In the genomic region with DNA sequence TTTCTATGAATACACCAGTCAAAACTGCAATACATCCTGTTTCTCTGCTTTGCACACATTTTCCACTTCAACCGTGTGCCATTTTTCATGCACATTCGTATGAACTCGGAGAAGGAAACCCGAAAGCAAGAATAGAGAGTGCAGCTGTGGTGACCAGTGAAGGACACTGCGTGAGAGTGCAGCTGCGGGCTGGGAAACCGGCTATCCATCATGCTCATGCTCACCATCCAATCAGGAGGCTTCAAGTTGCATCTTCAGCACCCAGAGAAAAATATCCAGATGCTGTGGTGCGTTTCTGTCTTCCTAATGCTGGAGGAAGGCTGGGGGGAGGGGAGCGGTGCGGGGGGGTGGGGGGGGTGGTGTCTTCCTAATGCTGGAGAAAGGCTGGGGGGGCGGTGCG, we compare ENCODE assay signal across 16 mouse cellular contexts. TPM values are rescaled to one million over a fixed set of nuclear protein-coding genes. Genes with fewer than 3 reads are reported as not detected.
DNase-seq lines count a peak whose midpoint lies in the region; ATAC-seq and TF ChIP-seq lines count a peak whose summit lies in the region.
"Had no signal": no experiment of that assay in that cellular context is flagged by ENCODE, and none has a peak within 500 bp of the region (broad histone marks: within the 10 kb centered on the region; RNA-seq: fewer than 3 reads in every experiment).

No protein-coding gene starts in this region.

- no peak for TF ChIP-seq CTCF in left cerebral cortex, adult 2 months (IDR thresholded peaks at IDR 0.05)

- H3K36me3 ChIP-seq in heart, embryonic 13.5 days: no peaks in the 10 kb centered on the region
- H3K36me3 ChIP-seq in forebrain, embryonic 12.5 days (replicated peaks): no peaks in the 10 kb centered on the region
- no peaks in the 10 kb centered on the region for H3K36me3 ChIP-seq in limb, embryonic 11.5 days (ENCODE audit: control insufficient read depth, insufficient read depth, low read length)
- no peaks in the 10 kb centered on the region for H3K36me3 ChIP-seq in neural tube, embryonic 12.5 days

- H3K4me2 ChIP-seq in heart, embryonic 13.5 days: peak overlapping the region; percentile 56; the same call in 1 of the 2 replicates
- peak overlapping the region; percentile 52 for H3K4me2 ChIP-seq in forebrain, embryonic 12.5 days
- no peak overlapping the region for H3K4me2 ChIP-seq in limb, embryonic 11.5 days (ENCODE audit: low read depth, severe bottlenecking)
- H3K4me2 ChIP-seq in neural tube, embryonic 12.5 days (replicated peaks): peak overlapping the region; percentile 57
- H3K4me2 ChIP-seq: liver, embryonic 11.5 days had no signal

- H3K9ac ChIP-seq in heart, embryonic 13.5 days: no peak overlapping the region
- 0 out of 2 replicates have a peak overlapping the region, but pooled peaks have one; percentile 21 for H3K9ac ChIP-seq in forebrain, embryonic 12.5 days
- no peak overlapping the region for H3K9ac ChIP-seq in limb, embryonic 11.5 days (ENCODE audit: low read length)
- no peak overlapping the region for H3K9ac ChIP-seq in neural tube, embryonic 12.5 days

- no peak for DNase-seq in heart, postnatal 10 days
- DNase-seq in limb, embryonic 11.5 days (ENCODE audit: low spot score): no peak
- DNase-seq in left cerebral cortex, adult 2 months (ENCODE audit: extremely low spot score in 1 of 2, low spot score in 2 of 2): no peak
- no peak for DNase-seq in layer of hippocampus, adult 18-20 months (ENCODE audit: low spot score in 2 of 2)
- DNase-seq in thymus, postnatal 4 days: no peak
- DNase-seq: adrenal gland, postnatal 14 days; B cell, adult 2 months; cerebellum, postnatal 25 days; gastrocnemius, adult 2 months; heart, postnatal 14 days; kidney, postnatal 36 days; thymus, adult 18-20 months had no signal

- H3K27ac ChIP-seq in heart, embryonic 13.5 days (replicated peaks): no peak overlapping the region
- no peak overlapping the region for H3K27ac ChIP-seq in forebrain, embryonic 12.5 days
- H3K27ac ChIP-seq in limb, embryonic 11.5 days (replicated peaks; ENCODE audit: low read depth, low read length): no peak overlapping the region
- H3K27ac ChIP-seq in neural tube, embryonic 12.5 days: no peak overlapping the region
- no peak overlapping the region for H3K27ac ChIP-seq in left cerebral cortex, adult 2 months
- H3K27ac ChIP-seq: gastrocnemius, adult 2 months had no signal

- intact Hi-C loops in heart, postnatal 10 days (cut with DNase I): no loop called here
- intact Hi-C loops in left cerebral cortex, adult 2 months (cut with DNase I): no loop called here

- H3K4me3 ChIP-seq in heart, embryonic 13.5 days: no peak overlapping the region
- peak overlapping the region; percentile 14 for H3K4me3 ChIP-seq in forebrain, embryonic 12.5 days (replicated peaks)
- H3K4me3 ChIP-seq in limb, embryonic 11.5 days (ENCODE audit: low read depth, low read length): no peak overlapping the region
- peak overlapping the region; percentile 13; the same call in 1 of the 2 replicates for H3K4me3 ChIP-seq in neural tube, embryonic 12.5 days
- no peak overlapping the region for H3K4me3 ChIP-seq in left cerebral cortex, adult 2 months
- H3K4me3 ChIP-seq: gastrocnemius, adult 2 months had no signal

- no peaks in the 10 kb centered on the region; the same call in none of the 2 replicates for H3K4me1 ChIP-seq in heart, embryonic 13.5 days
- H3K4me1 ChIP-seq in forebrain, embryonic 12.5 days: peaks cover 54% of the 10 kb centered on the region
- H3K4me1 ChIP-seq in limb, embryonic 11.5 days (ENCODE audit: control insufficient read depth, insufficient read depth, low read length): no peaks in the 10 kb centered on the region
- H3K4me1 ChIP-seq in neural tube, embryonic 12.5 days: peaks cover 44% of the 10 kb centered on the region

- peaks cover 19% of the 10 kb centered on the region for H3K27me3 ChIP-seq in heart, embryonic 13.5 days (replicated peaks)
- peaks cover 29% of the 10 kb centered on the region for H3K27me3 ChIP-seq in forebrain, embryonic 12.5 days
- no peaks in the 10 kb centered on the region for H3K27me3 ChIP-seq in limb, embryonic 11.5 days (ENCODE audit: control insufficient read depth, insufficient read depth, low read length)
- H3K27me3 ChIP-seq in neural tube, embryonic 12.5 days (replicated peaks): peaks cover 33% of the 10 kb centered on the region

- H3K9me3 ChIP-seq in heart, embryonic 13.5 days: no peaks in the 10 kb centered on the region
- H3K9me3 ChIP-seq in forebrain, embryonic 12.5 days: no peaks in the 10 kb centered on the region
- H3K9me3 ChIP-seq in limb, embryonic 11.5 days (ENCODE audit: control insufficient read depth, low read length): no peaks in the 10 kb centered on the region
- no peaks in the 10 kb centered on the region for H3K9me3 ChIP-seq in neural tube, embryonic 12.5 days

- WGBS in heart, embryonic 13.5 days: 36% methylated on average over 10 of the region's 12 CpGs
- WGBS in forebrain, embryonic 12.5 days: 27% methylated on average over 10 of the region's 12 CpGs
- 32% methylated on average over 12 of the region's 12 CpGs for WGBS in limb, embryonic 11.5 days
- 17% methylated on average over 10 of the region's 12 CpGs for WGBS in neural tube, embryonic 12.5 days

- no peak for ATAC-seq in heart, embryonic 13.5 days (ENCODE audit: extremely low read depth, insufficient number of reproducible peaks, low FRiP score, low TSS enrichment)
- no peak for ATAC-seq in forebrain, embryonic 12.5 days (ENCODE audit: low FRiP score)
- ATAC-seq in limb, embryonic 11.5 days (ENCODE audit: insufficient number of reproducible peaks, low FRiP score, low TSS enrichment, low read depth): 0 out of 2 replicates have a peak, but pooled peaks have one; percentile 8
- ATAC-seq in neural tube, embryonic 12.5 days (ENCODE audit: low FRiP score, low read depth): peak; percentile 31

RNA-seq across cellular contexts. Expression of a gene that starts 3.5 kb away (rescaled TPM):
- 15.4 and 16.3 TPM in 2 replicates for polyA plus RNA-seq in heart, embryonic 13.5 days (2015; fragmentation: Nextera tagmentation; extraction: Ambion mirVana)
- 1 to 10 TPM; 2.1 to 2.2 TPM for total RNA-seq in heart, postnatal 10 days (2021)
- polyA plus RNA-seq in forebrain, embryonic 12.5 days (2016; fragmentation: Nextera tagmentation; extraction: Ambion mirVana): 37.6 and 41.6 TPM in 2 replicates
- polyA plus RNA-seq in limb, embryonic 11.5 days (2014; fragmentation: Nextera tagmentation; extraction: Ambion mirVana): 44.2 and 49.8 TPM in 2 replicates
- 9.3 and 12.9 TPM in 2 replicates for polyA plus RNA-seq in neural tube, embryonic 12.5 days (2016; fragmentation: Nextera tagmentation; extraction: Ambion mirVana)
- 1 to 10 TPM; 1.1 to 1.3 TPM for total RNA-seq in left cerebral cortex, adult 2 months (2021)
- total RNA-seq in layer of hippocampus, adult 18-20 months (2021): 1 to 10 TPM; 1.5 to 1.6 TPM
- total RNA-seq: gastrocnemius, adult 2 months had no signal

Comparison
In these comparisons a context has a peak if more than half of its experiments do, and no peak if none do; other contexts are left out.
1. ATAC-seq: peak in limb, embryonic 11.5 days (single experiment) and neural tube, embryonic 12.5 days (single experiment); none in heart, embryonic 13.5 days (single experiment) and forebrain, embryonic 12.5 days (single experiment).
2. H3K4me3 ChIP-seq: peak in forebrain, embryonic 12.5 days (single experiment) and neural tube, embryonic 12.5 days (single experiment); none in heart, embryonic 13.5 days (single experiment), limb, embryonic 11.5 days (single experiment) and left cerebral cortex, adult 2 months (single experiment).